Mouse (Mus musculus) erythroblast, embryonic 14.5 days (primary cell): ENCODE results near the gene Rnf220. TPM values are rescaled to one million over a fixed set of nuclear protein-coding genes. Genes with fewer than 3 reads are reported as not detected.
"Not testable (repeated sequence)": the region's sequence is repeated elsewhere in the genome, so short reads cannot be mapped to it uniquely, and the experiment has no call there.

Experiments
- H3K27me3 ChIP-seq: 2 replicates; pipeline ENCODE4 v1.6.1; 2012; ENCODE audit warnings: inconsistent platforms; ENCODE audit not compliant: control insufficient read depth
- H3K36me3 ChIP-seq: 2 replicates; pipeline ENCODE4 v1.6.1; 2012; ENCODE audit warnings: mild to moderate bottlenecking, inconsistent platforms; ENCODE audit not compliant: control insufficient read depth
- H3K4me1 ChIP-seq: 2 replicates; pipeline ENCODE4 v1.6.1; 2012; ENCODE audit warnings: inconsistent platforms; ENCODE audit not compliant: control insufficient read depth
- H3K4me3 ChIP-seq: replicated peaks from 2 replicates; pipeline ENCODE3; 2012; ENCODE audit warnings: moderate library complexity, mild to moderate bottlenecking, inconsistent platforms
- H3K9me3 ChIP-seq: 2 replicates; pipeline ENCODE4 v1.6.1; 2012; ENCODE audit warnings: low read length, inconsistent platforms, mixed read lengths; ENCODE audit not compliant: control insufficient read depth
- GATA1 ChIP-seq: IDR thresholded peaks from 2 replicates; pipeline ENCODE4 v1.6.1; 2012; ENCODE audit warnings: low read length, inconsistent platforms, mixed read lengths
- TAL1 ChIP-seq: IDR thresholded peaks from 3 replicates; pipeline ENCODE4 v1.6.1; 2012; ENCODE audit warnings: low read length, inconsistent platforms, mixed read lengths
- polyA plus RNA-seq: library from polyadenylated mRNA; stranded (reverse); fragments of >175 nt; gene quantifications from 2 replicates; pipeline ENCODE4 v1.2.3, GENCODE M21; 2012

Rnf220 gene
- polyA plus RNA-seq, 1 experiment: 5.1 TPM

DNA sequence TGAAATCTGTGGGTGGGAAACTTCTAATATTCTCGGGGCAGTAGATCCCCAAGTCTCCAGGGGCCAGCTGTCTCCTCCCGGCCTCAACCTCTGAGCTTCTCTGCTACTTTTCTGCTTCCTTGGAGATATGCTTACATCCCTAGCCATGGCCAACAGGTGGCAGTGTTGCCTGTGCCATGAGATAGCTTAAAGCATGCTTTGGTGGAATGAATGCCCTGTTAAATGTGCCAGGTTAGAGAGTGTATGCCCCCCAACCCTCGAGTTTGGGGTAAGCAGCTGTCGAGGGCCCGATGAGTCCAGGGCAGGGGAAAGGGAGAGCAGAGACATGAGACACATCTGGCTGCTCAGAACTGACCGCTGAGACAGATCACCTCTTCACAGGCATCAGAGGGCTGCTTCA, 226.6 kb downstream of the Rnf220 start:
- Histone ChIP-seq H3K4me3 (no peak overlapping the region), H3K4me1 (no peaks in the 10 kb centered on the region), H3K27me3 (no peaks in the 10 kb centered on the region), H3K36me3 (peaks cover 42% of the 10 kb centered on the region), H3K9me3 (peaks cover 11% of the 10 kb centered on the region)
- TF ChIP-seq GATA1: no peak
- TF ChIP-seq TAL1: no peak

DNA sequence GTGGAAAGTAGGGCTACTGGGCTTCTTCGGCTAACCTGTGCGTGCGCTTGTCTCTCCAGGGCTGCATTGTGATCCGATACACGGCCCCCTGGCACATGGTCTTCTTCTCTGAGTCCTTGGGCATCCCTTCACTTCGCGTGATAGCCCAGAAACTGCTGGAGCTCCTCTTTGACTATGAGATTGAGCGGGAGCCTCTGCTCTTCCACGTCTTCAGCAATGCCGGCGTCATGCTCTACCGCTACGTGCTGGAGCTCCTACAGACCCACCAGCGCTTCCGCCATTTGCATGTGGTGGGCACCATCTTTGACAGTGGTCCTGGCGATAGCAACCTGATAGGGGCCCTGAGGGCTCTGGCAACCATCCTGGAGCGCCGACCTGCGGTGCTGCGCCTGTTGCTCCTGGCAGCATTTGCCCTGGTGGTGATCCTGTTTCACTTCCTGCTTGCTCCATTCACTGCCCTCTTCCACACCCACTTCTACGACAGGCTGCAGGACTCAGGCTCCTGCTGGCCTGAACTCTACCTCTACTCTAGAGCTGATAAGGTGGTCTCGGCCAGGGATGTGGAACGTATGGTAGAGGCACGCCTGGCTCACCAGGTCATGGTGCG, 228.9 kb downstream of the Rnf220 start:
- Histone ChIP-seq H3K9me3 (no peaks in the 10 kb centered on the region), H3K4me1 (no peaks in the 10 kb centered on the region), H3K36me3 (peaks cover 19% of the 10 kb centered on the region), H3K4me3 (no peak overlapping the region), H3K27me3 (no peaks in the 10 kb centered on the region)
- TF ChIP-seq GATA1 (no peak), TAL1 (no peak)

DNA sequence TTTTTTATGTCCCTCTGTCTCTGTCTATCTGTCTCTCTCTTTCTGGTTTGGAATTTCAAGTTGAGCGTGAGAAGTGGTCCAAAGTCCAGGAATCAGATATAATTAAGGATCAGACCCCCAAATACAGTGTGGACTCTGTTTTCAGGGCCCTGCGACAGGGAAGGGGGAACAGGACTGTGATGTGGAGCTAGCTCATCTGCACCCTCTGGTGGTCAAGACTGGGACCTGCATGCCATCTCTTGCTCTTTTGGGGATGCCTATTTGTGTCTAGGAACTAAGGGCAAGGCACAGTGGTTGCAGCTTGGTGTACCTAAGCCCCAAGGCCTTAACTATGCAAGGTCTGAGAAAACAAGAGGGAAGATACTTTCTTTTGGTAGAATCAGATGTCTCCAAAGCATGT, 229.6 kb downstream of the Rnf220 start:
- no peaks in the 10 kb centered on the region for H3K27me3 ChIP-seq
- H3K36me3 ChIP-seq: peaks cover 12% of the 10 kb centered on the region
- no peaks in the 10 kb centered on the region for H3K9me3 ChIP-seq
- H3K4me3 ChIP-seq: no peak overlapping the region
- TF ChIP-seq GATA1 (no peak), TAL1 (no peak)
- H3K4me1 ChIP-seq: no peaks in the 10 kb centered on the region

DNA sequence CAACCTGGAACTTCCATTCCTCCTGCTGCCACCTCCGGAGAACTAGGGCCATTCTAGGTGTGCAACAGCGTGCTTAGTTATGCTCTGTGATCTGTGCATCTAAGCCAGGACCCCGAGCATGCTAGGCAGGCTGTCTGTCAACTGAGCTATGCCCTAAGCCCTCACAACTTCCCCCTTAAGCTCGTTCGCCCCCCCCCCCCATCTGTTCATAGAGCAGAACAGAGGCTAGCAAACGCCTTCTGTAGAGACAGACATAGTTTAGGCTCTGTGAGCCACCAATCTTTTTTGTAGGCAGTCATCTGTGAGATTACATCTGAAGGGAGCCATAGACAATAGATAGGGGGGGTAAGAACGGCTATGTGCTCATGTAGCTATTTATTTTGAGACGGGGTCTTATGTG, 233.9 kb downstream of the Rnf220 start:
- no peak for TF ChIP-seq GATA1
- no peak for TF ChIP-seq TAL1
- H3K9me3 ChIP-seq: no peaks in the 10 kb centered on the region
- H3K4me1 ChIP-seq: no peaks in the 10 kb centered on the region
- no peak overlapping the region for H3K4me3 ChIP-seq
- H3K27me3 ChIP-seq: peaks cover 3% of the 10 kb centered on the region; the same call in 1 of the 2 replicates
- no peaks in the 10 kb centered on the region; the same call in 1 of the 2 replicates for H3K36me3 ChIP-seq

DNA sequence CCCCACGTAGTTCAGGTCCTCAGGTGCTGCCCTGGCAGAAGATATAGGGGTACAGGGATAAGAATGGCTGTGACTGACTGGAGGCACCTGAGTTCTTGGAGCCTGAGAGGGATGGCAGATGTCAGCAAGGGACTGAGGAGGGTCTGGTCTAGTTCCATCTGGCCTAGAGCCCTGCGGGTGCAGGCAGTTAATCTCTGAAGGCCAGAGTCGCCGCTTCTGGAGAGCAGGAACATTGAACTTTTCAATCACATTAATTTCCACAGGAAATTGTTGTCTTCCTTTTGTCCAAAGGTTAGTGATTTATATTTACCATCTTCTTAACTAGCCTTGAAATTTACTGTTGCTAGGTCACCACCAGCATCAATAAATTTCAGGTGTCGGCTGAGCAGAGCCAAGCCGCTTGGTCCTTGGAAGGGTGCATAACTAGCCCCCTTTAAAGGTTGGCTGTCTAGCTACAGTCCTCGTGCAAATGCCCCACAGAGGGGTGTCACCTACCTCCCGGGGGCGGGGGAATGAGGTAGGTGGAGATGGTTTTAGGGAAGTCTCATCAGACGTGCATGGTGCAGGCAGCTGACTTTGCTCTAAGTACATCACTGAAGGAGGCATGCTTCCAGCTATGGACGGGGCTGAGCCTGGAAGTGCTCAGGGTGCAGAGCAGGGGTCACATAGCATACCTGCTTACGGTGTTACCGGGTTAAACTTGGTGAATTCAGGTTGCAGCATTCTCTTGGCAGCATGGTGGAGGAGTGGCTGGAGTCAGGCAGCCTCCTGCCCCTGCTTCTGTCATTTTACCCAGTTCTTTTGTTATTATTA, 234.5 kb downstream of the Rnf220 start:
- no peak for TF ChIP-seq GATA1
- no peak for TF ChIP-seq TAL1
- no peaks in the 10 kb centered on the region for H3K4me1 ChIP-seq
- peaks cover 3% of the 10 kb centered on the region; the same call in 1 of the 2 replicates for H3K27me3 ChIP-seq
- H3K4me3 ChIP-seq: no peak overlapping the region
- H3K9me3 ChIP-seq: no peaks in the 10 kb centered on the region
- H3K36me3 ChIP-seq: no peaks in the 10 kb centered on the region

DNA sequence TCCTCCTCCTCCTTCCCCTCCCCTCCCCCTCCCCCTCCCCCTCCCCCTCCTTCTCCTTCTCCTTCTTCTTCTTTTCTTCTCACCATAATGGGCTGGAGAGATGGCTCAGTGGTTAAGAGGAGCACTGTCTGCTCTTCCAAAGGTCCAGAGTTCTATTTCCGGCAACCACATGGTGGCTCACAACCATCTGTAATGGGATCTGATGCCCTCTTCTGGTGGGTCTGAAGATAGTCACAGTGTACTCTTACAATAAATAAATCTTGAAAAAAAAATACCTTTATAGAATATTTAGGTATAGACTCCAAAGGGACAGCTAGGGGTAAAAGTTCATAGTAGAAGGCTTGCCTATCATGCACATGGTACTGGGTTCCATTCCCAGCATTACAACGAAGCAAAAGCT, 235.6 kb downstream of the Rnf220 start:
- peaks cover 3% of the 10 kb centered on the region; the same call in 1 of the 2 replicates for H3K27me3 ChIP-seq
- no peaks in the 10 kb centered on the region for H3K36me3 ChIP-seq
- H3K9me3 ChIP-seq: no peaks in the 10 kb centered on the region
- TF ChIP-seq GATA1 (no peak), TAL1 (no peak)
- no peak overlapping the region for H3K4me3 ChIP-seq
- no peaks in the 10 kb centered on the region for H3K4me1 ChIP-seq

DNA sequence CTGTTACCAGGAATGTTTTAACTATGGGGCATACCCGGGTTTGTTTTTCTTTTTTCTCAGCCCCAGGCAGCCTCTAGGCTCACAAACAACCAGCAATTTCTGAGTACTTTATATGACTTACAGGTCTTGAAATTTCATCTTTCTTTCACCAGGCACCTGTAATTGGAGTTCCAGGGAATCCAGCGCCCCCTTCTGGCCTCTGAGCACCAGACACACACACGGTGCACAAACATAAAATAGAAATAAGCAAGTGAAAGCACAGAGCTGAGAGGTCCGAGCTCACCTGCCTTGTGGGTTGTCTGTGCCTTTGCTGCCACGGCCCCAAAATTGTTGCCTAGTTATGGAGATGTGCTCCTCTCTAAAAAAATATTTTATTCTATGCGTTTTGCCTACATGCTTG, 236.9 kb downstream of the Rnf220 start:
- H3K36me3 ChIP-seq, H3K9me3 ChIP-seq, H3K27me3 ChIP-seq, H3K4me3 ChIP-seq, H3K4me1 ChIP-seq: not testable (repeated sequence)

DNA sequence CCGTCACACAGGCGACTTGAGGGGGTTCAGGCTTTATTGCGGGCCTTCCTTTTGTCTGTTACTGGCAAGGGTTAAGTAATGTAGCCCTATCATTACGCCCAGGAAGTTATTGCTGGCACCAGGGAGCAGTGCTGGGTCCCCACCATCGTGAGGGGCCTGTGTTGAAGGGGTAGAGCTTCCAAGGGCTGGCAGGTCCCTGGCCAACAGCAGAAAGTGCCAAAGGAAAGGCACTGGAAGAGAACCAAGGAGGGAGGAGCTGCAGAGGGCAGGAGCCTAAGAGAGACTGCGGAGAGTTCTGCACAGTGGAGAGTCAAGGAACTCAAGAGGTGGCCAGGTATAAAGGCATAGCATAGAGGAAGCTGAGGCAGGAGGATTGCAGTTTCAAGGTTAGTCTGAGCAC, 242.2 kb downstream of the Rnf220 start:
- Histone ChIP-seq H3K9me3 (no peaks in the 10 kb centered on the region), H3K4me3 (no peak overlapping the region), H3K27me3 (peaks cover 17% of the 10 kb centered on the region), H3K4me1 (peaks cover 22% of the 10 kb centered on the region), H3K36me3 (no peaks in the 10 kb centered on the region)
- TF ChIP-seq TAL1 (no peak), GATA1 (no peak)

DNA sequence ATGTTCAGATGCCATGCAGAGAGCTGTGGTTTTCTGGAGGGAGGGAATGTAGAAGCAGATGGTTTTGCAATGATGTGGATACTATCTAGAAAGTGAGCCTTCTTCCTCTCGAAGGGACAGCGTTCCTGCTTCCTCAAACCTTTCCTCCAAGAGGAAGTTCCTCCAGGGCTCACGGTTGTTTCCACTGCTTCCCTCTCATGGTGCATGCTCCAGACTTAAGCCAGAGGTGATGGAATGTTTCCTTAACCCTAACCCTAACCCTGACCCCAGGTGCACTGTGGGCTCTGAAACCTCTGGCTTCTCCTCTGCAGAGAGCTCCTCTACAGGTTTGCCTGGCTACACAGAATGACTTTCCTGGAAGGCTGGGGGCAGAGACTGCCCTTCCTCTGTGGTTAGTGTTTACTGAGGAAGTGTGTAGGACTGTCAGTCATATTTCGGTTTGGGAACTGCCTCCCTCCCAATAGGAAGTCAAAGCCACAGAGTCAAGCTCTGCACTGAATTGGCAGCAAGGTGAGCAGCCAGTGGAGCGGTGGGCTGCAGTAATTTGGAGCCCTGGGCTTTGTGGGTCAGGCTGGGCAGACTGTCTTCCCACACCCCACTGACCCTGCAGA, 242.7 kb downstream of the Rnf220 start:
- H3K4me3 ChIP-seq: no peak overlapping the region
- no peak for TF ChIP-seq TAL1
- TF ChIP-seq GATA1: no peak

More for the DNA sequence above, 242.7 kb downstream of the Rnf220 start:
- Histone ChIP-seq H3K4me1 (peaks cover 22% of the 10 kb centered on the region), H3K9me3 (no peaks in the 10 kb centered on the region), H3K36me3 (no peaks in the 10 kb centered on the region), H3K27me3 (peaks cover 17% of the 10 kb centered on the region)
